Mouse (Mus musculus) neural tube, embryonic 15.5 days (tissue): ENCODE measurements around the gene Rad51. TPM values are rescaled to one million over a fixed set of nuclear protein-coding genes. Genes with fewer than 3 reads are reported as not detected.

Source experiments
- ATAC-seq: fragments of 200-750 bp; cut with Nextera tagmentation; 2 replicates; pipeline ENCODE4 v1.8.0; 2017; ENCODE audit warnings: mild to moderate bottlenecking, moderate TSS enrichment, moderate library complexity; ENCODE audit not compliant: low FRiP score
- H3K27ac ChIP-seq: fragments of 300-500 bp; sonication (generic); replicated peaks from 2 replicates; pipeline ENCODE4 v1.5.1; 2015; ENCODE audit warnings: mild to moderate bottlenecking, inconsistent platforms
- H3K27me3 ChIP-seq: fragments of 300-500 bp; sonication (generic); replicated peaks from 2 replicates; pipeline ENCODE4 v1.6.1; 2015; ENCODE audit warnings: inconsistent platforms
- H3K36me3 ChIP-seq: fragments of 300-500 bp; sonication (generic); 2 replicates; pipeline ENCODE4 v1.6.1; 2015; ENCODE audit warnings: inconsistent platforms
- H3K4me1 ChIP-seq: fragments of 300-500 bp; sonication (generic); 2 replicates; pipeline ENCODE4 v1.6.1; 2015; ENCODE audit warnings: inconsistent platforms
- H3K4me2 ChIP-seq: fragments of 300-500 bp; sonication (generic); 2 replicates; pipeline ENCODE4 v1.6.1; 2015; ENCODE audit warnings: inconsistent platforms, mild to moderate bottlenecking, moderate library complexity
- H3K4me3 ChIP-seq: fragments of 300-500 bp; sonication (generic); replicated peaks from 2 replicates; pipeline ENCODE4 v1.5.1; 2015; ENCODE audit warnings: mild to moderate bottlenecking, inconsistent platforms
- H3K9ac ChIP-seq: fragments of 300-500 bp; sonication (generic); replicated peaks from 2 replicates; pipeline ENCODE4 v1.6.1; 2015; ENCODE audit warnings: mild to moderate bottlenecking, inconsistent platforms
- H3K9me3 ChIP-seq: fragments of 300-500 bp; sonication (generic); replicated peaks from 2 replicates; pipeline ENCODE4 v1.6.1; 2016; ENCODE audit warnings: inconsistent platforms
- WGBS: fragments of 180-500 bp; shearing (Covaris S2); methylation state at CpG from one replicate; pipeline ENCODE4 v1.1.7; 2015; ENCODE audit warnings: mixed read lengths; 5-methylcytosine and 5-hydroxymethylcytosine counted together
- polyA plus RNA-seq: library from polyadenylated mRNA; unstranded; fragments of >200 nt; fragmentation: Nextera tagmentation; extraction: Ambion mirVana; gene quantifications from 2 replicates; pipeline ENCODE4 v1.2.1, GENCODE M21; 2015

The Rad51 gene
- 7.3 and 17.3 TPM in 2 replicates for polyA plus RNA-seq

GRCm38 (mm10) chr2:119112438-119113112 lies at the start of gene Rad51:
Gene Rad51 (plus strand): TSS chr2:119112793.
- H3K4me3 ChIP-seq = peak within 1 kb of the TSS; percentile 74

DNA sequence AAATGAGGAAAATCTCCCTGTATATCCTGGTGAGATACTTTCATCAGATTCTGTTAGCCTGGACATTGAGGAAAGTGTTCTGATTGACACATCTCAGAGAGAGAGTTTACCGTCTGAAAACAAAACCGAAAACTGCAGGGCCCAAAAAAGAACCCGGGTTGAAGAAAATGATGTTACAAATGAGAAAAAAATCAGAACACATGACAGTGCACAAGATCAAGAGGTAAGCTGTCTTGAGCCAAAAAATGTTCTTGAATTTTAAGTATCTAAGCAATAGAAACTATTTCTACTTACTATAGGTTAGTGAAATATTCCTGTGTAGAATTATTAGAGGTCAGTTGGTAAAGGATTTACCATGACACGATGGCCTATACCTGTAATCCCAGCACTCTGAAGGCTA lies 40.2 kb upstream of the Rad51 start:
- Histone ChIP-seq H3K9ac (no peak overlapping the region), H3K9me3 (no peaks in the 10 kb centered on the region), H3K27ac (no peak overlapping the region), H3K4me2 (no peak overlapping the region), H3K4me3 (no peak overlapping the region), H3K4me1 (no peaks in the 10 kb centered on the region), H3K27me3 (no peaks in the 10 kb centered on the region), H3K36me3 (no peaks in the 10 kb centered on the region)
- no peak for ATAC-seq
- WGBS = 94% methylated on average over 4 of the region's 4 CpGs

More at GRCm38 (mm10) chr2:119112438-119113112, at the start of gene Rad51:
- H3K27ac ChIP-seq = peak within 1 kb of the TSS; percentile 93
- under 1% methylated on average over 51 of the region's 51 CpGs for WGBS
- H3K27me3 ChIP-seq = no peaks in the 10 kb centered on the region
- H3K9ac ChIP-seq = peak within 1 kb of the TSS; percentile 63
- H3K4me1 ChIP-seq = peaks cover 11% of the 10 kb centered on the region
- peak; percentile 94 for ATAC-seq
- H3K9me3 ChIP-seq = no peaks in the 10 kb centered on the region
- peak within 1 kb of the TSS; percentile 99 for H3K4me2 ChIP-seq
- H3K36me3 ChIP-seq = no peaks in the 10 kb centered on the region

- no peak for ATAC-seq
- Histone ChIP-seq H3K4me1 (no peaks in the 10 kb centered on the region), H3K4me3 (no peak overlapping the region), H3K36me3 (no peaks in the 10 kb centered on the region), H3K27me3 (no peaks in the 10 kb centered on the region), H3K4me2 (no peak overlapping the region), H3K9me3 (no peaks in the 10 kb centered on the region), H3K9ac (no peak overlapping the region), H3K27ac (no peak overlapping the region)
- 92% methylated on average over 2 of the region's 2 CpGs for WGBS
Observed at GRCm38 (mm10) chr2:119086156-119086555, 26.4 kb upstream of the Rad51 start.

DNA sequence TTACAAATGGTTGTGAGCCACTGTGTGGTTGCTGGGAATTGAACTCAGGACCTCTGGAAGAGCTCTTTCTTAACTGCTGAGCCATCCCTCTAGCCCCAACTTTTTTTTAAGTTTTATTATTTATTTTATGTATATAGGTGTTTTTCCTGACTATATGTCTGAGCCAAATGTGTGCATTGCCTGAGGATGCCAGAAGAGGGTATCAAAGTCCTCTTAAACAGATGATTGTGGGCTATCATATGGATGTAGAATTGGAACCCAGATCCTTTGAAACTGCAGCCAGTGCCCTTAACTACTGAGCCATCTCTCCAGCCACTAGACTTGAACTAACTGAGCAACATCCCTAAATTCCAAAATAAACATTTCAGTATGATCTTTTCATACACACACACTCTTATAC lies 11.0 kb upstream of the Rad51 start:
- no peaks in the 10 kb centered on the region for H3K9me3 ChIP-seq
- no peak overlapping the region for H3K4me3 ChIP-seq
- H3K9ac ChIP-seq = no peak overlapping the region
- H3K4me2 ChIP-seq = no peak overlapping the region
- H3K36me3 ChIP-seq = no peaks in the 10 kb centered on the region
- no peaks in the 10 kb centered on the region for H3K4me1 ChIP-seq
- ATAC-seq = no peak
- H3K27me3 ChIP-seq = no peaks in the 10 kb centered on the region
- no peak overlapping the region for H3K27ac ChIP-seq

DNA sequence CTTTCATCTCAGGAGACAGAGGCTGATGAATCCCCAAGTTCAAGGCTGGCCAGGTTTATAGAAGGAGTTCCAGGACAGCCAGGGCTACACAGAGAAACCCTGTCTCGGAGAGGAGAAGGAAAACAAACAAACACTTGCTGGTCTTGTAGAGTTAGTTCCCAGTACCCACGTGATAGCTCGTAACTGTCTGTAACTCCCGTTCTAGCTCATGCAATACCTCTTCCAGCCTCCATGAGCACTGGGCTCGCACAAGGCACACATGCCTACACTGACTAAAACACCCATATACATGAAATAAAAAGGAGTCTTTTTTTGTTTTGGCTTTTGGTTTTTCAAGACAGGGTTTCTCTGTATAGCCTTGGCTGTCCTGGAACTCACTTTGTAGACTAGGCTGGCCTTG lies 6.0 kb upstream of the Rad51 start:
- Histone ChIP-seq H3K4me3 (no peak overlapping the region), H3K4me2 (no peak overlapping the region), H3K9ac (no peak overlapping the region), H3K27me3 (no peaks in the 10 kb centered on the region), H3K27ac (no peak overlapping the region), H3K36me3 (no peaks in the 10 kb centered on the region), H3K9me3 (no peaks in the 10 kb centered on the region), H3K4me1 (peaks cover 2% of the 10 kb centered on the region)
- ATAC-seq = no peak
- 88% methylated on average over 5 of the region's 5 CpGs for WGBS

- Histone ChIP-seq H3K9ac (no peak overlapping the region), H3K27me3 (no peaks in the 10 kb centered on the region), H3K9me3 (no peaks in the 10 kb centered on the region), H3K4me2 (no peak overlapping the region), H3K4me3 (no peak overlapping the region), H3K36me3 (no peaks in the 10 kb centered on the region), H3K4me1 (peaks cover 11% of the 10 kb centered on the region), H3K27ac (no peak overlapping the region)
- 75% methylated on average over 4 of the region's 4 CpGs for WGBS
- ATAC-seq = no peak
Observed at GRCm38 (mm10) chr2:119108554-119108953, 4.0 kb upstream of the Rad51 start.

- H3K27me3 ChIP-seq = no peaks in the 10 kb centered on the region
- H3K27ac ChIP-seq = no peak overlapping the region
- ATAC-seq = no peak
- H3K36me3 ChIP-seq = no peaks in the 10 kb centered on the region
- H3K4me2 ChIP-seq = no peak overlapping the region
- H3K4me3 ChIP-seq = no peak overlapping the region
- H3K9me3 ChIP-seq = no peaks in the 10 kb centered on the region
- H3K9ac ChIP-seq = no peak overlapping the region
- 92% methylated on average over 3 of the region's 3 CpGs for WGBS
- H3K4me1 ChIP-seq = peaks cover 11% of the 10 kb centered on the region
Observed at GRCm38 (mm10) chr2:119111060-119111459, 1.5 kb upstream of the Rad51 start.

DNA sequence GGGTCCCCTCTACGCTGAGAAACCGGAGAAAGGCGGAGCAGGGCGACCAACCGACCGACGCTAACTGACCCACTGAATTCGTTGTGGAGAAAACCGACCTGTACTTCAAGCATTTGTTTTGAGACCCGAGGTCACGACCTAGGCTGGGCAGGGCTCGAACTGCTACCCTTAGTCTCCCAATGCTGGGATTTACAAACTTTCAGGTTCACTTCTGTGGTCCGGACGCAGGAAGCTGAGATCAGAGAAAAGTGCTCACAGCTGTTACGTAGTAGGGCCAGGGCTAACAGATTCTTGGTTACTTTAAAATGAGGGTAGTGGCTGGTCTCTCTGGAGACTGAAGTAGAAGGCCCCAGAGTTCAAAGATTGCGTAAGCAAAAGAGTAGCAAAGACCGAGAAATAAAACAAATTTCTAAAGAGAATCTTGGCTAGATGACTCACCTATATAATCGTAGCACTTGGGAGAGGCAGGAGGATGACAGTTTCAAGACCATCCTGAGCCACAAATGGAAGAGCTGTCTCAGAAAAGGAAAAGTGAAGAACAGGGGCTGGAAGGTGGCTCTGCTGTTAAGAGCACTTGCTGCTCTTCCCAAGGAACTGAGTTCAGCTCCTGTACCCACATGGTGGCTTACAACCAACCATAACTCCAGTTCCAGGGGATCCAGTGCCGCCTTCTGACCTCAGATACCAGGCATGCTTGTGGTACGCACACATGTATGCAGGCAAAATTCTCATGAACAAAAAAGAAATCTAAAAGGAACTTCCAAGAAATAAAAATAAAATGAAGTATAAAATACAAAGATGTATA lies 730 bp downstream of the Rad51 start:
- Histone ChIP-seq H3K4me2 (peak overlapping the region; percentile 99), H3K4me1 (peaks cover 11% of the 10 kb centered on the region), H3K36me3 (no peaks in the 10 kb centered on the region), H3K9me3 (no peaks in the 10 kb centered on the region), H3K27me3 (no peaks in the 10 kb centered on the region), H3K4me3 (peak overlapping the region; percentile 74), H3K9ac (peak overlapping the region; percentile 63), H3K27ac (no peak overlapping the region)
- ATAC-seq = no peak
- WGBS = 14% methylated on average over 20 of the region's 20 CpGs

DNA sequence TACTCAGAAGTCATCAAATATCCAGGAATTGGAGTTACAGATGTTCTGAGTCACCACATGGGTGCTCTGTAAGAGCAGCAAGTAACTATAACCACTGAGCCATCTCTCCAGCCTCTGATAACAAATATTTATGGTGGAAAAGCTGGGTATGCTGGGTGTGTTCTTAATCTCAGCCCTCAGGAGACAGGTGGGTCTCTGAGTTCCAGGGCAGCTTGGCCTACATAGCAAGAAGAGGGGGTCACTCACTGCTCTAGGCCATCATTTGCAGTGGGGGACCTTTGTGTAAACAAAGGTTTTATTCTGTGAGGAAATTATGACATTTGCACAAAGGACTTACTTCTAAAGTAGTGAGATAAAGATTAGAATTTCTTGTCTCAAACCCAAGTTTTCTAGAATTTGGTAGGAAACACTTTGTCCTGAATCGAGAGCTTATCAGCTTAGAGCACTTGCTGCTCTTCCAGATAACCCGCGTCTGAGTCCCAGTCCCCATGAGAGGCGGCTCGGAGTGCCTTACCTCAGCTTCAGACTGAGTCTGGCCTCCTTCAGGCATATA lies 23.8 kb downstream of the Rad51 start:
- no peak overlapping the region for H3K9ac ChIP-seq
- 87% methylated on average over 5 of the region's 5 CpGs for WGBS
- ATAC-seq = no peak
- no peak overlapping the region for H3K4me2 ChIP-seq
- no peaks in the 10 kb centered on the region for H3K27me3 ChIP-seq
- H3K4me1 ChIP-seq = no peaks in the 10 kb centered on the region
- H3K36me3 ChIP-seq = peaks cover 64% of the 10 kb centered on the region
- H3K9me3 ChIP-seq = no peaks in the 10 kb centered on the region
- no peak overlapping the region for H3K4me3 ChIP-seq
- no peak overlapping the region for H3K27ac ChIP-seq

DNA sequence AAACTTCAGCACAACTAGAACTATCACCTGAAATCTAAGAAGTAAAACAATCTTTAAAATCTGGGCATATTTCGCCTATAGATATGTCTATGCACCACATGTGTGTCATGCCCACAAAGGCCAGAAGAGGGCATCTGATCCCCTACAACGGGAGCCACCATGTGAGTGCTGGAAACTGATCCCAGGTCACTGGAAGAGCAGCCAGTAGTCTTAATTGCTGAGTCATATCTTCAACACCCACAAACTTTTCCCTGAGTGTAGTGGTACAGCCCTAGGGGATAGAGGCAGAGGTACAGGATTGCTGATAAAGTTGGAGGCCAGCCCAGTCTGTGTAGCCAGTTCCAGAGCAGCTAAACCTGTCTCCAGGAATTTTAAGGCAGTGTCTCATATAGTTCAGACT lies 32.6 kb downstream of the Rad51 start:
- H3K4me2 ChIP-seq = no peak overlapping the region
- no peak for ATAC-seq
- no peak overlapping the region for H3K9ac ChIP-seq
- no peaks in the 10 kb centered on the region for H3K27me3 ChIP-seq
- H3K9me3 ChIP-seq = no peaks in the 10 kb centered on the region
- no peak overlapping the region for H3K4me3 ChIP-seq
- H3K27ac ChIP-seq = no peak overlapping the region
- no peaks in the 10 kb centered on the region for H3K4me1 ChIP-seq
- H3K36me3 ChIP-seq = peaks cover 96% of the 10 kb centered on the region
- WGBS = 86% methylated on average over 2 of the region's 2 CpGs

- no peaks in the 10 kb centered on the region for H3K9me3 ChIP-seq
- no peaks in the 10 kb centered on the region for H3K27me3 ChIP-seq
- WGBS = 91% methylated on average over 6 of the region's 6 CpGs
- no peaks in the 10 kb centered on the region for H3K4me1 ChIP-seq
- ATAC-seq = no peak
- H3K36me3 ChIP-seq = peaks cover 95% of the 10 kb centered on the region
- H3K4me2 ChIP-seq = no peak overlapping the region
- no peak overlapping the region for H3K9ac ChIP-seq
- no peak overlapping the region for H3K27ac ChIP-seq
- no peak overlapping the region for H3K4me3 ChIP-seq
Observed at GRCm38 (mm10) chr2:119146435-119146834, 33.8 kb downstream of the Rad51 start.

- H3K27me3 ChIP-seq = no peaks in the 10 kb centered on the region
- H3K27ac ChIP-seq = no peak overlapping the region
- H3K4me1 ChIP-seq = no peaks in the 10 kb centered on the region
- no peak for ATAC-seq
- WGBS = 89% methylated on average over 22 of the region's 22 CpGs
- H3K9ac ChIP-seq = no peak overlapping the region
- H3K4me2 ChIP-seq = no peak overlapping the region
- H3K9me3 ChIP-seq = no peaks in the 10 kb centered on the region
- H3K36me3 ChIP-seq = peaks cover 95% of the 10 kb centered on the region
- H3K4me3 ChIP-seq = no peak overlapping the region
Observed at GRCm38 (mm10) chr2:119147160-119147678, 34.6 kb downstream of the Rad51 start.
